Mouse (Mus musculus) cerebellum, adult 11 months (tissue): ENCODE measurements at regions not wholly inside any gene's neighbourhood (a gene's known extent, or its start where the extent isn't known, plus 50 kb on each side); places are given as distances from the start of the nearest gene placed in this dataset.

ENCODE experiments used
- DNase-seq: peaks from one replicate; pipeline ENCODE4 v3.0.0; 2022

GRCm38 (mm10) chr16:93003830-93004229, 177.9 kb upstream of the Runx1 start:
- DNase-seq = no peak

- no peak for DNase-seq
These were observed 172.7 kb upstream of the Runx1 start for GRCm38 (mm10) chr16:92998689-92999088.

- no peak for DNase-seq
These were observed 171.7 kb upstream of the Runx1 start for GRCm38 (mm10) chr16:92997636-92998035.

- DNase-seq = no peak
These were observed 170.0 kb upstream of the Runx1 start for GRCm38 (mm10) chr16:92995993-92996350.

GRCm38 (mm10) chr16:92995132-92995992, 169.4 kb upstream of the Runx1 start:
- DNase-seq = no peak

GRCm38 (mm10) chr16:92992876-92993275, 166.9 kb upstream of the Runx1 start:
- DNase-seq = no peak

GRCm38 (mm10) chr16:92991405-92991804, 165.5 kb upstream of the Runx1 start:
- DNase-seq = no peak

GRCm38 (mm10) chr16:92988416-92988815, 162.5 kb upstream of the Runx1 start:
- DNase-seq = no peak

GRCm38 (mm10) chr16:92988000-92988399, 162.1 kb upstream of the Runx1 start:
- no peak for DNase-seq

- no peak for DNase-seq
These were observed 159.8 kb upstream of the Runx1 start for GRCm38 (mm10) chr16:92985768-92986167.

- DNase-seq = no peak
These were observed 157.0 kb upstream of the Runx1 start for GRCm38 (mm10) chr16:92982934-92983333.

- no peak for DNase-seq
These were observed 153.8 kb upstream of the Runx1 start for GRCm38 (mm10) chr16:92979620-92980330.

GRCm38 (mm10) chr16:92976097-92976496, 150.1 kb upstream of the Runx1 start:
- no peak for DNase-seq

- DNase-seq = peak; percentile 93
These were observed 149.1 kb upstream of the Runx1 start for GRCm38 (mm10) chr16:92975090-92975489.

GRCm38 (mm10) chr16:92972681-92973080, 146.7 kb upstream of the Runx1 start:
- DNase-seq = no peak

GRCm38 (mm10) chr16:92971956-92972355, 146.0 kb upstream of the Runx1 start:
- no peak for DNase-seq

GRCm38 (mm10) chr16:92970587-92970986, 144.6 kb upstream of the Runx1 start:
- no peak for DNase-seq

GRCm38 (mm10) chr16:92969036-92969435, 143.1 kb upstream of the Runx1 start:
- DNase-seq = no peak

- no peak for DNase-seq
These were observed 140.3 kb upstream of the Runx1 start for GRCm38 (mm10) chr16:92966069-92966866.

GRCm38 (mm10) chr16:92965651-92966050, 139.7 kb upstream of the Runx1 start:
- no peak for DNase-seq

GRCm38 (mm10) chr16:92963582-92963981, 137.6 kb upstream of the Runx1 start:
- DNase-seq = no peak

- no peak for DNase-seq
These were observed 135.4 kb upstream of the Runx1 start for GRCm38 (mm10) chr16:92961361-92961760.

- DNase-seq = no peak
These were observed 134.8 kb upstream of the Runx1 start for GRCm38 (mm10) chr16:92960740-92961139.
